Mouse (Mus musculus) bone marrow macrophage, adult 2 months (primary cell): ENCODE results near the gene Tfrc. TPM values are rescaled to one million over a fixed set of nuclear protein-coding genes. Genes with fewer than 3 reads are reported as not detected.

ENCODE experiments used
- H3K27ac ChIP-seq: 2 replicates; pipeline ENCODE4 v1.5.1; 2012; ENCODE audit warnings: low read depth, low read length; ENCODE audit not compliant: insufficient read depth
- H3K4me1 ChIP-seq: 2 replicates; pipeline ENCODE4 v1.6.1; 2012; ENCODE audit warnings: low read length; ENCODE audit not compliant: control insufficient read depth, insufficient read depth
- H3K4me3 ChIP-seq: 2 replicates; pipeline ENCODE4 v1.5.1; 2012; ENCODE audit warnings: mild to moderate bottlenecking, low read length, moderate library complexity; ENCODE audit not compliant: insufficient read depth
- CTCF ChIP-seq: IDR thresholded peaks from 2 replicates; pipeline ENCODE4 v1.5.1; 2012; ENCODE audit warnings: low read depth, mild to moderate bottlenecking, low read length, moderate library complexity
- POLR2A ChIP-seq: IDR thresholded peaks from 2 replicates; pipeline ENCODE4 v1.6.1; 2012; ENCODE audit warnings: mild to moderate bottlenecking, low read depth, low read length, borderline replicate concordance
- polyA plus RNA-seq: library from polyadenylated mRNA; stranded (reverse); fragments of >200 nt; gene quantifications from 2 replicates; pipeline ENCODE4 v1.2.4, GENCODE M21; 2012; ENCODE audit not compliant: missing spikeins, insufficient read depth, insufficient read length

The Tfrc gene
- polyA plus RNA-seq, 1 experiment = 45.0 TPM

DNA sequence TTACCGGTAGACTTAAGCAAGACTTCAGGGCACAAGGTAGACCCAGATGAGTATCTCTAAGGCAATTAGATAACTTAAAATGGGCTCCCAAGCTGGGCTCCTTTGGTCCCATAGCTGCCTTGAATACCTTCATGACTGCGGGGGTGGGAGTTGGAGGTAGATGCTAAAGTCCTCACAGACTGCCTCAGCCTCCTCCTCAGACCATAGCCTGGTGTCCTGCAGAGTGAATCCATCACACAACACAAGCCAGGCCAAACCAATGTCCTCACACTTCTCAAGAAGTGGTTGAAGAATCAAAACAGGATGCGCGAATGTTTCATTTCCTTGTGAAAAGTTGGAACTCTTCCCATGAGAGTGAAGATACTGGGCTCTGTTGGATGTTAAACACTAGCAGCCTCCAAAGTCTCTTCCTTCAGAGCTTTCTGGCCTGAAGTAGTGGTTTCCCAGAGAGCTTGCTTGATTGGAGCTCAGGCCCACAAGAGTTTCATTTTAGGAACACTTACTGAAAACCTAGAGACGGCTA lies 15.4 kb upstream of the Tfrc start:
- peaks cover 30% of the 10 kb centered on the region for H3K4me1 ChIP-seq
- no peak overlapping the region for H3K4me3 ChIP-seq
- no peak for TF ChIP-seq POLR2A
- no peak for TF ChIP-seq CTCF
- H3K27ac ChIP-seq = no peak overlapping the region; the same call in 1 of the 2 replicates

DNA sequence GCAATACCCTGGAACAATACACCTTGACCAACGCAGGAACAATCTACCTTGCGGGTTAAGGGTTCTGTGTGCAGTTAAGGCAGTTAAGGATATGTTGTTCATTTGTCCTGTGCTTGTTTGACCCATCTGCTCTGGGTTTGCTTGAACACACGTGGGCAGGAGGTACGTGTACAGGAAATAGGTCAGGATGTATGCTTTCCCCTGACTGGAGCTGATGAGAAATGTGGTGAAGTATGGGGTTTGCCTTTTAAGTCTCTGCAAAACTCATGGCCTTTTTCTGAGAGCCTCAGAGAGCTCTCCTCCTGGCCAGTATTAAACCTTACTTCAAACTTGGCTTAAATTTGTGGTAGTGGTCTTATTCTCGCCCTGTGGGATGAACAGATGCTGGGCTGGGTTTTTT lies 14.8 kb upstream of the Tfrc start:
- Histone ChIP-seq H3K27ac (no peak overlapping the region; the same call in 1 of the 2 replicates), H3K4me3 (no peak overlapping the region), H3K4me1 (peaks cover 36% of the 10 kb centered on the region)
- TF ChIP-seq CTCF (no peak), POLR2A (no peak)

GRCm38 (mm10) chr16:32594701-32595100 lies 14.0 kb upstream of the Tfrc start:
- no peak for TF ChIP-seq CTCF
- no peak for TF ChIP-seq POLR2A
- Histone ChIP-seq H3K4me3 (no peak overlapping the region), H3K27ac (peak overlapping the region; percentile 49), H3K4me1 (peaks cover 41% of the 10 kb centered on the region)

DNA sequence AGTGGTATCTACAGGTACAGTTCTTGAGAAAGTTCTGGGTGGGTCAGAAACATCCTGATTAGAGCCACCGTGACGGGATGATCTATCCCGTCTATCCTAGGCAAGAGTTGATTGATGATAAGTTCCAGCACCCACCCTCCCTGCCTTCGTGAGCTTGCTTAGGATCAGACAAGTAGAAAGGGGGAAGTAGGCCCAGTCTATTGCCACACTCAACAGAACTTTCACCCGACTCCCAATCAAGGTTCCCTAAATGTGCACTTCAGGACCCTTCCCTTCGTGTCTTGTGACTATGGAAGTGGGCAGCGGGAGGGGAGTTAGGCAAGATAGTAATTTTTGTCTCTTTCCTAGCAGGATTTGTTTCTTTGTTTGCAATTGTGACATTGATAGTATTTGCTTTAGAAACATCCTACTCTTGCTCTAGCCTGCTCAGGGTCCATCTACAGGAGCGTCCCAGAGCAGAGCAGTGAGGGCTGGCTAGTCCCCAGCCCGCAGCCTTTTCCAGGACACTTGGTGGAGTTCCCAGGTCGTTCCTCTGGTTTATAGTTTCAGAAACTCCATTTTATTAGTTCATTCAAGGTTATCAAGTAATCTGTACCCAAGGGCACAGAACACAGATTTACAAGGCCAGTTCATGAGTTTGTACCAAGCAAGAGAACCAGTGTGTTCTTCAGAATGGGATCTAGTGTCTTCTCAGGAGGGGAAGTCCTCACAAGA lies 13.4 kb upstream of the Tfrc start:
- H3K4me3 ChIP-seq = no peak overlapping the region
- no peak for TF ChIP-seq CTCF
- no peak for TF ChIP-seq POLR2A
- peak overlapping the region; percentile 70 for H3K27ac ChIP-seq
- H3K4me1 ChIP-seq = peaks cover 47% of the 10 kb centered on the region

GRCm38 (mm10) chr16:32597909-32598381 lies 10.8 kb upstream of the Tfrc start:
- H3K27ac ChIP-seq = peak overlapping the region; percentile 63
- no peak overlapping the region for H3K4me3 ChIP-seq
- peaks cover 51% of the 10 kb centered on the region for H3K4me1 ChIP-seq
- TF ChIP-seq POLR2A (no peak), CTCF (no peak)

- Histone ChIP-seq H3K4me3 (no peak overlapping the region), H3K4me1 (peaks cover 42% of the 10 kb centered on the region), H3K27ac (peak overlapping the region; percentile 78)
- no peak for TF ChIP-seq CTCF
- no peak for TF ChIP-seq POLR2A
Observed at GRCm38 (mm10) chr16:32599151-32599550, 9.6 kb upstream of the Tfrc start.

DNA sequence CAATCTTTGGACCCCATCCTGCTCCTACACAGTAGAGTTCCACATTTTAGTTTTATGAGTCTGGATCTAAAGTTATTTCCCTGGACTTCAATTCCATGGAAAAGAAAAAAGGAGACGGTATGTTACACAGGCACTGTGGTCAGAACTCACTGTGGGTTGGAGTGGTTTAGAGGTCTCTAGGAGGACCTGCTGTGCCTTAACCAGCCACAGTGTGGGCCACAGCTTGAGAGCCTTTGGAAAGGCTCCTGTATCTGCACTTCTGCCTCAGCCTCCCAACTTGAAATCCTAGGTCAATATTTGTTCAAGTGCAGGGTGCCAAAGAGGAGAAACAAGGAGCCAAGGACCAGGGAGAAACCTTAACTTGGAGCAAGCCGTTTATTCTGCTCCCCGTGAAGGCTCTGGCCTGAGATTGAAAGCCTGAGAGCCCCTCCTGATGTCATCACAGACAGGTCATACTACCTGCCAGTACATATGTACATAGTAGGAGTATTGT lies 6.5 kb upstream of the Tfrc start:
- TF ChIP-seq CTCF = no peak
- TF ChIP-seq POLR2A = no peak
- Histone ChIP-seq H3K4me3 (no peak overlapping the region), H3K27ac (no peak overlapping the region), H3K4me1 (peaks cover 28% of the 10 kb centered on the region)

- H3K4me3 ChIP-seq = no peak overlapping the region
- TF ChIP-seq CTCF = no peak
- TF ChIP-seq POLR2A = no peak
- H3K27ac ChIP-seq = peak overlapping the region; percentile 79
- H3K4me1 ChIP-seq = peaks cover 15% of the 10 kb centered on the region
Observed at GRCm38 (mm10) chr16:32607562-32608343, 967 bp upstream of the Tfrc start.

- H3K27ac ChIP-seq = peak overlapping the region; percentile 79
Observed at GRCm38 (mm10) chr16:32608344-32608711, 392 bp upstream of the Tfrc start.

DNA sequence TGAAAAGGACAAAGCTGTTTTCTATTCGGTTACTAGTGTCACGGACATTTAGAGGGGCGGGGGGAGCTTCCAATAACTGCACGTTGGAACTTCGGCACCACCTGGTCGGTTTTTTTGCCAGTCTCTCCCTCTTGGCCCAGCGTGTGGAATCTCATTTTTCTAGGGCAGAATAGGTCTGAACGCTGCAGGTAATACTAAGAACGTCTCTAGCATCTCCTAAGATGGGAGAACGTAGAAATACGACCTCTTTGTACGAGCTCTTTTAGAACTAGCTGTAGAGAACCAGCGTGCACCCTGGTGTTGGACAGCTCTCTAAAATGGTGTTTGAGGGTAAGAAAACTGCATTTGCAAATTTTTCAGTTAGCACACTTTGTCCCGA lies 670 bp downstream of the Tfrc start:
- Histone ChIP-seq H3K4me3 (peak overlapping the region; percentile 88), H3K27ac (peak overlapping the region; percentile 79), H3K4me1 (peaks cover 22% of the 10 kb centered on the region)
- no peak for TF ChIP-seq POLR2A
- no peak for TF ChIP-seq CTCF

More at GRCm38 (mm10) chr16:32608344-32608711, 392 bp upstream of the Tfrc start:
- Histone ChIP-seq H3K4me3 (peak overlapping the region; percentile 88), H3K4me1 (peaks cover 19% of the 10 kb centered on the region)
- TF ChIP-seq POLR2A (no peak), CTCF (no peak)
